Mouse (Mus musculus) left cerebral cortex, postnatal 25 days (tissue): Measurements from ENCODE around the gene Agpat1. TPM values are rescaled to one million over a fixed set of nuclear protein-coding genes. Genes with fewer than 3 reads are reported as not detected.

Experiments
- DNase-seq, 2 experiments: peaks; one replicate each; pipeline ENCODE4 v3.0.0; 2022; ENCODE audit warnings: low spot score in 2 of 2, mixed read lengths in 1 of 2
- intact Hi-C: fragments of 180-260 bp; cut with DNase I; formaldehyde crosslinking; loops from one replicate; pipeline ENCODE4 v1.15.1; 2025
- total RNA-seq, 2 experiments: library from RNA; stranded (reverse); gene quantifications; 2 replicates each; pipeline ENCODE4 v1.2.3; 2021

The Agpat1 gene
- total RNA-seq, 2 experiments from 2014 or later: 169 to 174 TPM

DNA sequence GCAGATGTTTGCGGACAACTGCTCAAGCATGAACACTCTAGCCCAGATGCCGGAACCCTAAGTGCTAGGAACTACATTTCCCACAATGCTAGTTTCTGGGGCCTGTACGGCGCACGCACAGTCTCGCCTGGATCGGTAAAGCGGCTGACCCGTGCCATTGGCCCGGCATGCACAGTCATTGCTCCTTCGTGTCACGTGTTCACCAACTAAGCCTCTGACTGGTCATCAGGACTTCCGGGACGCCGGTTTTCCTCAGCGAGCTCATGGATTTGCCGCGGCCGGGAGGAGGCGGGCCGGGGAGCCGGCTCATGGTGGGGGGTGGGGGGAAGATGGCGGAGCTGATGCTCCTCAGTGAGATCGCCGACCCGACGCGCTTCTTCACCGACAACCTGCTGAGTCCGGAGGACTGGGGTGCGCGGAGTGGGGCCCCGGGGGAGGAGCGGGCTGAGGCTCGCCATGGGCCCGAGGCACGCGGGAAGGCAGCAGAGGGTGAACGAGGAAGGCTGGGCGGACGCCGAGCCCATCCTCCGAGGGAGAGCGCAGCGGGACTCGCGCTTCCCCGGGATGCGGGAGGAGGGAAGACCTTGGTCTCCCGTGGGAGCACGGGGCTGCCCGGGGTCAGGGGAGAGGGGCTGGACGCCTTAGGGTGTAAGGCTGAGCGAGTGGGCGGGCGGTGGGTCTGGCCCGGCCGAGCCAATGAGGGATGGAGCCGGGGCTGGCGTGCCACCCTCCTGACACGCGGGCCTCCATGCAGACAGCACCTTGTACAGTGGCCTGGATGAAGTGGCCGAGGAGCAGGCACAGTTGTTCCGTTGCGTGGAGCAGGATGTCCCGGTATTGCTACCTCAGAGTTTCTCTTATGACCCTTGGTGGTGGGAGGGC, 43.1 kb downstream of the Agpat1 start, which contains the start of gene Atf6b:
TSS of gene Atf6b (plus strand) at position 241 of the 882 bp plus-strand sequence.
- DNase-seq: peak; percentile 98 to 99
- intact Hi-C loops: no loop called here

DNA sequence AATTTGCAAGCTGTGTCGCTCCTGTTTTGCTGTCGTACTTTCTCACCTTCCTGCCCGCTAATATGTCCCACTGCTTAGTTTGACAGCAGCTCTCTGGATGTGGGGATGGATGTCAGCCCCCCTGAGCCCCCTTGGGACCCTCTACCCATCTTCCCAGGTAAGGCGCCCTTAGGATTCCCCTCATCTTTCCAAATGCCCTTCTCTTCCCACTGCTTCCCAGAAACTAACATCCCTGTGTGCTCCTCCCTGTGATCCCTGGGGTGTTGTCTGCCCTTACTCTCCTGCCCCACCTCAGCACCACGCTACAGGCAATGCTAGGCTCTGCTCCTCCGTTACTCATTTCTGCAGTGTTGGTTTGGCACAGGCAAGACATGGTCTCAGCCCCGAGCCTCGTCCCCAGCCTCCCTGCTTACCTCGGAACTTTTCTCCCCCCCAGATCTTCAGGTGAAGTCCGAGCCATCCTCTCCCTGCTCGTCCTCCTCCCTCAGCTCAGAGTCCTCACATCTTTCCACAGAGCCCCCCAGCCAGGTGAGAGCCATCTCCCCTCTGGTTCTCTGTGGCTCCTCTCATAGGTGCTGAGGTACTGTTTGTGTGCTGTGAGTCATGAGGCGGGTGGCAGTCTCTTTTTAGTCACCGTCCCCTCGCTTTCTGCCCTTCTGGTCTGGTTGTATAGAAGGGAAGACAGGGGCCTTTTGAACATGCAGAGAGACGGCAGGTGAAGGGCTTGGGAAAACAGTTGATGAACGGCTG, 44.3 kb downstream of the Agpat1 start:
- intact Hi-C loops: no loop called here
- DNase-seq: no peak

DNA sequence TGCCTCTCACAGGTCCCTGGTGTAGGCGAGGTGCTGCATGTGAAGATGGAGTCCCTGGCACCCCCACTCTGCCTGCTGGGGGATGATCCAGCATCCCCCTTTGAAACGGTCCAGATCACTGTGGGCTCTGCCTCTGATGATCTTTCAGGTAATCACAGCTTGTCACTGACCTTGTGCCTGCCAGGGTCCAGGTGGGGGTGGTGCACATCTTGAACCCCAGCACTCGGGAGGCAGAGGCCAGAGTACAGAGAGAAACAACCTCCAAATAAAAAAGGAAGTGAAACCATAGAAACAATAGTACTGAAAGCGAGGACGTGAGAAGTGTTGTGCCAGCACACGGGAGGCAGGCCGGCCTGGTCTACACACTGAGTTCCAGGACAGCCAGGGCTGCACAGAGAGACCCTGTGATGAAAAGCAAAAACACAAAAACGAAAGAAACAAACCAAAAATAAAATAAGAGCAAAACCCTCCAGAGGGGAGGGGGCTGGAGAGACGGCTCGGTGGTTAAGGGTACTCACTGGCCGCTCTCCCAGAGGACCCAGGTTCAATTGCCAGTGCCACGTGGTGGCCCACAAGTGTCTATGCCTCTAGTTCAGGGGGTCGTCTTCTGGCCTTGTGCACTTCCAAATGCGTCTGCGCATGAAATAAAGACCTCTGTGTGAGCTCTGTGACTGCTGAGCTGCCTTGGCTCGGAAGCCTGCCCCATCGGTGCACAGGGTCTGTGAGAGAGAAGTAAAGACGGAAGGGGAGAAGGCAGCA, 45.2 kb downstream of the Agpat1 start:
- intact Hi-C loops: no loop called here
- no peak for DNase-seq

DNA sequence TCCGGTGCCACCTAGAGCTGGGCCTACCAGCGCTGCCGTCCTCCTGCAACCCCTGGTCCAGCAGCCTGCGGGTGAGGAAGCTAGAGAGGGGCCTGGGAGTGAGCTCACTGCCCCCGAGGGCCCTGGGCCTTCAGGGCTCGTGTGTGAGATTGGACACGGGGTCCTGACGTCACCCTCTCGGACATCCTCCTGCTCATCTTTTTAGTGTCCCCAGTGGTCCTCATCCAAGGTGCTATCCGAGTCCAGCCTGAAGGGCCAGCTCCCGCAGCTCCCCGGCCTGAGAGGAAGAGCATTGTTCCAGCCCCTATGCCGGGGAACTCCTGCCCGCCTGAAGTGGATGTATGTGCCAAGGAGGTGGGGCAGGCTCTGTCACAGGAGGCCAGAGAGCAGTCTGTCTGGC, 46.7 kb downstream of the Agpat1 start:
- DNase-seq: no peak
- intact Hi-C loops: loop anchor here (5.0 kb wide), 1 partner anchor 162 kb away; no protein-coding TSS in a partner anchor

DNA sequence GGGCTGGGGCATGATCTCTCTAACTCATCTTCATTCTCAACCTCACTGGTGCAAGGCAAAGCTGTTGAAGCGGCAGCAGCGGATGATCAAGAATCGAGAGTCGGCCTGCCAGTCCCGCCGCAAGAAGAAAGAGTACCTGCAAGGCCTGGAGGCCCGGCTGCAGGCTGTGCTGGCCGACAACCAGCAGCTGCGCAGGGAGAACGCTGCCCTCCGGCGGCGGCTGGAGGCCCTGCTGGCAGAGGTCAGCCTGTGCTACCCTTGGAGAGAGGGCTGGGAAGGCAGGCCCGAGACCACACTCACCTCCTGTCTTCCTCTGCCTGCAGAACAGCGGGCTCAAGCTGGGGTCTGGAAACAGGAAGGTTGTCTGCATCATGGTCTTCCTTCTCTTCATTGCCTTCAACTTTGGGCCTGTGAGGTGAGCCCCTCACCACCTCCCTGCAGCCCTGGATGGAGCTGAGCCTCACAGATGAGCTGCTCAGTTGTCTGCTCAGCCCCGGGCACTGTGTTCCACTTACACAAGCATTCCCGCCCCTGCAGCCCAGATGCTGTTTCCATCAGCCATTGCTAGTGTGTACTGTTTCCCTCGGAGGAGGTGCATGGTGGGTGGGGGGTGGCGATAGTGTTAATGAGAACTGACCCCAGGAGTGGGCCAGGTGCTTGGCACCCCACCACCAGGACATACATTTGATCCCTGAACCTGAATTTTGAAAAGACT, 47.6 kb downstream of the Agpat1 start:
- intact Hi-C loops: loop anchor here (5.0 kb wide), 1 partner anchor 161 kb away; no protein-coding TSS in a partner anchor
- DNase-seq: no peak

DNA sequence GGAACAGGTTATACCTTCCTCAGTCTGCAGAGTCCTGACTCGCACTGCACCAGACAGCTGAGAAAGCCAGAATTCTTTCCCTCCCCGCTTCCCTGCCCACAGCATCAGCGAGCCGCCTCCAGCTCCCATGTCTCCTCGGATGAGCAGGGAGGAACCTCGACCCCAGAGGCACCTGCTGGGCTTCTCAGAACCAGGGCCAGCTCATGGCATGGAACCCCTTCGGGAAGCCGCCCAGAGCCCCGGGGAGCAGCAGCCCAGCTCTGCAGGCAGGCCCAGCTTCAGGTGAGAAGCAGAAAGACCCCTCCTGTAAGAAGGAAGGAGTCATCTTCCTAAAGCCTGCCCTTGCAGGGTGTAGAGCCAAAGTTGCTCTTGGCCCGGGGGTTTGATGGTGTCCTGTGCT, 48.5 kb downstream of the Agpat1 start:
- DNase-seq: no peak
- intact Hi-C loops: loop anchor here (5.0 kb wide), 1 partner anchor 160 kb away; no protein-coding TSS in a partner anchor

DNA sequence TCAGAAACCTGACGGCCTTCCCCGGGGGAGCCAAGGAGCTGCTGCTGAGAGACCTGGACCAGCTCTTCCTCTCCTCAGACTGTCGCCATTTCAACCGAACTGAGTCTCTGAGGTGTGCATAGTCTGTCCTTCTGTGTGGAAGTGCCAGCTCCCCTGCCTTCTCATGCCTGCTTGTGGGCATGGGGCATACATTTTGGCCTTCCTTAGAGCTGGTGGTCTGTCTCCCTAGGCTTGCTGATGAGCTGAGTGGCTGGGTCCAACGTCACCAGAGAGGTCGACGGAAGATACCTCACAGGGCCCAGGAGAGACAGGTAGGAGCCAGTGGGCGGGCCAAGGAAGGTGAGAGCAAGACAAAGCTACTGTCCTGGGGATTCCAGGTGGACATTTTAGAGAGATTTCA, 48.9 kb downstream of the Agpat1 start:
- no peak for DNase-seq
- intact Hi-C loops: loop anchor here (5.0 kb wide), 1 partner anchor 159 kb away; no protein-coding TSS in a partner anchor

DNA sequence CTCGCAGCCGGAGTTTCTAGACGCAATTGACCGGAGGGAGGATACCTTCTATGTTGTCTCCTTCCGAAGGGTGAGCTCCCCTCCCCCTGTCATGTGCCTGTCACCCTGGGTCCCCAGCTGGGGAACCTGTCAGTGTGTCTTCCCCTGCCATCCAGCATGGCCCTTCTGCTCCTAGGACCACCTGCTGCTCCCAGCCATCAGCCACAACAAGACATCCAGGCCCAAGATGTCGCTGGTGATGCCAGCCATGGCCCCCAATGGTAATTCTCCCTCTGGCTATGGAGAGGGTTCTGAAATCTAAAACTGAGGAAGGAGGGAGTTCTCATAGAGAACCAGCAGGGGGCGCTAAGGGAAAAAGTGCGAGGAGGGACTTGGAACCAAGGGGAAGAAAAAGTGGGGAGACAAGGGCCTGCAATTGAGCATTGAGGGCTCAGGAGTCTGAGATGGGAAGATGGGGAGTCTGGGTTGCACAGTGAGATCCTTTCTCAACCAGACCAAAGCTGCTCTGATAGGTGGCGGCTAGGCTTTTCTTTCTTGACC, 49.8 kb downstream of the Agpat1 start:
- DNase-seq: peak in 1 of 2 experiments; percentile 47
- intact Hi-C loops: loop anchor here (2.0 to 5.0 kb wide), 2 partner anchors 59 to 158 kb away; no protein-coding TSS in a partner anchor

DNA sequence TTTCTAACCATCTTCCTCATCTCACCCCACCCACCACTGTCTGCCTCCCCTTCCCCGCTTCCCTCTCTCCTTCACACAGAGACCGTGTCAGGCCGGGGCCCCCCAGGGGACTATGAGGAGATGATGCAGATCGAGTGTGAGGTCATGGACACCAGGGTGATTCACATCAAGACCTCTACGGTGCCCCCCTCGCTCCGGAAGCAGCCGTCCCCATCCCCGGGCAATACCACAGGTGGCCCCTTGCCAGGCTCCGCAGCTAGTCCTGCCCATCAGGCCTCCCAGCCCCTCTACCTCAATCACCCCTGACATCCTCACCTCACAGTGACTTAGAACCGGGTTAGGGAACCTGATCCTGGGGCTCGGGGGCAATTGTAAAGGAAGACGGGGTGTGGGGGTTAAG, 50.3 kb downstream of the Agpat1 start:
- intact Hi-C loops: loop anchor here (2.0 to 5.0 kb wide), 2 partner anchors 58 to 158 kb away; no protein-coding TSS in a partner anchor
- DNase-seq: no peak

DNA sequence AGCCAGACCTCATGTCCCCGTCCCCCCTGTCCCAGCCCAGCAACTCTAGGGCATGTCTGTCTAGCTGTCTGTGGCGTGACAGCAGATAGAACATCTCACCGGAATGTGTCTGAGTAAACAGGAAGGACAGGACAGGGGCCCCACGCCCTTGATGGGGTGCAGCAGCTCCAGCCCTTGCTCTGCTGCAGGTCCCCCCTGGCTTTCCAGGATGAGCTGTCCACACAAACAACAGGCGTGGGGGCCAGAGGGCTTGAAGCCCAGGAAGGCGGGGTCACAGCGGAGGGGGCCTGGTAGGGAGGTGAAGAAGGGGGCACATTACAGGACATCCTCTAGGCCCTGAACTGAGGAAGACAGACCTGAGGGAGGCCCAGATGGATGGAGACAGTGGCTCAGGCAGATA, 51.1 kb downstream of the Agpat1 start:
- intact Hi-C loops: loop anchor here (2.0 kb wide), 1 partner anchor 58 kb away; no protein-coding TSS in a partner anchor
- no peak for DNase-seq

DNA sequence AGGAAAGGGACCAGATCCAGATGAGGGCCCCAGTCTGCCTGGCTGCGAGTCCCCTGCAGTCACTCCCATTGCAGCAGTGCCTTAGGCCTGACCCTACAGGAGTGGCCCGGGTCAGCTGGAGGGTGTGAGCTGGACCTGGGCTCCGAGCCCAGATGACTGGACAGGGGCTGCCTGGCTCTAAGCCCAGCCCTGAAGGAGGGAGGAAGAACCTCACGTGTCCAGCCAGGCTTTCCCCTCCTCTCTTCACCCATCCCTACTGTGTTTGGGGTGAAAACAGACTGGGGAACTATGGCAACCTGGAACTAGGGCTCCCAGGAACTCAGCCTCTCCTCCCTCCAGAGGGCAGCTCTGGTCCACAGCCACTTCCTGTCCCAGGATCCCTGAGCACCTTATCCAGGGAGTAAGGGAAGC, 51.5 kb downstream of the Agpat1 start:
- DNase-seq: peak; percentile 52 to 57
- intact Hi-C loops: loop anchor here (2.0 kb wide), 1 partner anchor 57 kb away; no protein-coding TSS in a partner anchor

DNA sequence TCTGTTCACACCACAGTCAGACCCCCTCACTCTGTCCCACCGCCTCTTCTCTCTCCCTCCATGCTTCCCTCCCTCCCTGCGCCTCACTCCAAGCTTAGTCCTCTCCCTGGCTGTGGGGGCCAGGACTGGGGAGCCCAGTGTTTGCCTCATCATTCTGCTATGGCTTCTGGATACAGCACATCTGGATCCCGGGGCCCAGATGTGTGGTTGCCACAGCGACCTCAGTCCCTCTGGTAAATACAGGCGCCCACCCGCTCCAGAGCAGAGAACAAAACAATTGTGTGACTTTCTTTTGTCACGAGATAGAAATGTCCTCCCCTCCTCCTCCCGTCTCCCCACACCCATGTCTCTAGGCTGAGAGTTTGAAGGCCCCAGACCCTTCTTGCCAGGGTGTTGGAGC, 52.6 kb downstream of the Agpat1 start:
- no peak for DNase-seq
- intact Hi-C loops: no loop called here

DNA sequence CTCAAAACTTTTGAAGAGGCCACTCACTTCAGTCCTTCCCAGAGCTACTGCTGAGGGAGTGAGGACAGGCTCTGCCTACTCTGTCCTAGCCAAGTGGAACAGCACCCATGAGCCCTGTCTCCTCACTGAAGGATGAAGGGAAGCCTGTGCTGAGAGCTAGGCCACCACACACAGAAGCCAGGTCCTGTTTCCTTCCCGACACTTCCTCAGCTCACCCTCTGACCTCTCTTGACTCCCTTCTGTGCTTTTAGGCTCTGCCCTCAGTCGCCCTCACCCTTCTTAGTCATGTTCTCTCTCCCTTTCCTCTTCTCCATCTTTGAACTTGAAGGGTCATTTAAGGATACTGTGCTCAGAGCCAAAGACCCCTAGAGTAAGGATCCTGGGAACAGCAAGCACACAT, 53.2 kb downstream of the Agpat1 start:
- DNase-seq: no peak
- intact Hi-C loops: no loop called here

DNA sequence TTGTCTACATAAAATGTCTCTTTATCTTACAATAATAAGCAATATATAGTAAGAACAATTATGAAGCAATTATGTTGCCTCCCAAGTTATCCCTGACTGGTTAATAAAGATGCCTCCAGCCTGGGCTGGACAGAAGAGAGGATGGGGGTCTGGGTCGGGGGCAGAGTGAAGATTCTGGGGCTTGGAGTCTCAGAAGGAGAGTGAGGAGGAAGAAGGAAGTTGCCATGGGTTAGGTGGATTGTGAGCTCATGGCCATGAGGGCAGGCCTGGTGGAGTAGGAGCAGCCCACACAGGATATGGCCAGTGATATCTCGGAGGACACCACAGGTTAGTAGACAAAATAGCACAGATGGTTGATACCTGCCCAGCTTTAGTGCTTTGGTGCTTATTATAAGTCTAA, 54.1 kb downstream of the Agpat1 start:
- intact Hi-C loops: no loop called here
- DNase-seq: no peak

DNA sequence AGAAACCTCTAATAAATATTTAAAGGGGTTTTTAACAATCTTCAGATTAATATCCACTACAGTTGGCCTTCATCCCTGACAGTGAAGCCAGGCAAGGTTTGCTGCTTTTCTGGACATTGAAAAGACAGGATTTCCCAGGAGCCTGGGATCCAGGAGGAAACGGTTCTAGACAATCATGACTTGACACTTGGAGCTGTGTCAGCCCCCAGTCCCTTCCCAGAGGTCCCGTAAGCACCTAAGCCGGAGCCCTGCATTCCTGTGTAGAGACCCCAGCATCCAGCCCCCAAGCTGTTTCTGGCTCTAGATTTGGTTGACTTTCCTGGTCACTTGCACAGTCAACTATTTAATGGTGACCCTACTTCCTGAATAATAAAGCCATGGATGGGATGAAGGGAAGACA, 54.5 kb downstream of the Agpat1 start:
- DNase-seq: no peak
- intact Hi-C loops: no loop called here

DNA sequence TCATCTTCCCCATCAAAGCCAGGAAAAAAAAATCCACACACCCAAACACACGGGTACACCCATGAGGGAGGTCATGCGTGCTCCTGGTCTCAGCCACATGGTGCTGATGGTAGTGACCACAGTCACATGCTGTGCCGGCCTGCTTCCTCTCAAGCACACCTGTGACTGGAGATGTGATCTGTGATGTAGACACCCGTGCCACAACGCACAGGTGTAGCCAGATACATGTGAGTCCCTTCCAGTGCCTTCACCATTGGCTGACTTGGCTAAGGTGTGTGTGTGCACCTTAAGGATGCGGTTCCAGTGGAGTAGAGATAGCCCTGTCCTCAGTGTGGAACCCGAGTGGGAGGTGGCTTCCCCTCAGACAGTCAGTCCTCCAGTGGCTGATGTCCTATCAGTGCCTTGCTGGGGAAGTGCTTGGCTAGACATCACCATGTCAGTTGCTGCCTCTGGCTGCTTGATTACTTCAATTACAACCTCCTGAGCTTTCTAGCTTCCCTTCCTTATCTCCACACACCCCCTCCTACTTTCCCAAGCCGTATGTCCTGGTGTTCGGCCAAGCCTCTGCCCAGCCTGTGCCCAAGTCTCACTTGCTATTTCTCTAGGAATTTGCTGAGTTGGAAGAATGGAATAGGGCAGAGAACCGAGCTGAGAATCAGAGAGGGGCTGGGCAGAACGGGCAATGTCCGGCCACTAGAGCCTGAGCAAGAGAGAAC, 55.3 kb downstream of the Agpat1 start:
- intact Hi-C loops: no loop called here
- DNase-seq: no peak

DNA sequence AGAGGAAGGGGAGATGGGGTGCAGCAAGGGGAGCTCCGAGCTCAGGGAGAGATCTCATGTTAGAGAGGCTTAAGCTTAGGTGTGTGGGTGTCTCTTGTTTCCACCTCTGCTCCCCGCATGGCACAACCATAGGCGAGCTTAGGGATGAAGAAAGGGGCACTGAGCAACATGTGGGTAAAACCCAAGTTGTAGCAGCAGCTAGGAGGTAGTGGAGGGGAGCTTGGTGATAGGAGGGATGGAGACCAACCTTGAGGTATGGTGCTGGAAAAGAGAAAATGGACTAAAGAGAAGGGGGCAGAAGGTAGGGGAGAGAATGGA, 55.8 kb downstream of the Agpat1 start:
- intact Hi-C loops: no loop called here
- DNase-seq: no peak

DNA sequence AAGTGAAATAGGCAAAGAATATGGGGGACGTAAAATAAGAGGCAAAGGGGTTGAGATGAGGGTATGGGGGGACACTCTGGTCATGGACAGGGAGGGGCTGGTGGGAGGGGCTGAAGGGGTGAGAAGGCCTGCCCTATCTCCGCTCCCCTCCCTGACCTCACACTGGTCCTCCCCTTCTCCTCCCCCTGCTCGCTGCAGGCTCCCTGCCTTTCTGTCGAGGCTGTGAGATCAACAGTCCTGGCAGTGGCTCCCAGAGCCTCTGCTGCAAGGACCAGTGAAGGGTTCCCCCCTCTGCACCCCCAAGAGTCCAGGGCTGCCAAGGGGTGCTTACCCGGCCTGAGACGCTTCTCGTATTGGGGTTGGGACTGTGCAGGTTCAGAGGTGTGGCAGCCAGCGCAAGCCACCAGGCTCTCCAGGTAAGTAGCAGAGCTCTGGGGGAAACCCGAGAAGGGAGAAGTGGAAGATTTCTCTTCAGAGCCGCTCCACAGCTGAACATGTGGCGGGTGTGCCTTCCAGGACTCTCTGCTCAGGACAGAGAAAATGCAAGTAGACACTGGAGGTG, 56.3 kb downstream of the Agpat1 start:
- intact Hi-C loops: no loop called here
- DNase-seq: no peak
